Mouse (Mus musculus) layer of hippocampus, postnatal 14 days (tissue): ENCODE data around the gene Grip1. TPM values are rescaled to one million over a fixed set of nuclear protein-coding genes. Genes with fewer than 3 reads are reported as not detected.
"Not testable (repeated sequence)": the region's sequence is repeated elsewhere in the genome, so short reads cannot be mapped to it uniquely, and the experiment has no call there.

ENCODE experiments used
- DNase-seq, 2 experiments: peaks; one replicate each; pipeline ENCODE4 v3.0.0; 2021 to 2022; ENCODE audit warnings: low spot score in 2 of 2, mixed read lengths in 1 of 2
- total RNA-seq, 2 experiments: library from RNA; stranded (reverse); gene quantifications; 2 replicates each; pipeline ENCODE4 v1.2.3; 2021

Gene Grip1
- total RNA-seq, 2 experiments from 2014 or later, result 40.2 to 40.3 TPM

DNA sequence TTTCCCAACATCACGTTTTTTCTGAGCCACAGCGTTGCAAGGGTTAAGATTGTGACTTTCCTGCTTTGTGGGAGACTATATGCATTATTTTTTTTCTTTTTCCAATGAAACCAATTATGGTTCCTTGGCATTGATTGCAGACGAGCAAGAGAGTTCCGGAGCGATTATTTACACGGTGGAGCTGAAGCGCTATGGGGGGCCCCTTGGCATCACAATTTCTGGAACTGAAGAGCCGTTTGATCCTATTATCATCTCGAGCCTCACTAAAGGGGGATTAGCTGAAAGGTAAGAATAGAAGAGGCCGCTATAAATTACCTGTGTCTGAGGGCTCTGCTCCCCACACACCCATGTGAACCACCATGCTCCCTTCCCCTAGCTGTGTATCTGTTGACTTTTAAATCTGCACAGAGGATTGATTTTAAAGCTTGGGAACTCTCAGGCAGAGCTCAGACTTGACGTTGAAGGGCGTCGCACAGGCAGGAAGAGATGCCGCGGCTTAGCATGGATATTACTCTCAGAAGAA, 581.6 kb downstream of the Grip1 start:
- no peak for DNase-seq

DNA sequence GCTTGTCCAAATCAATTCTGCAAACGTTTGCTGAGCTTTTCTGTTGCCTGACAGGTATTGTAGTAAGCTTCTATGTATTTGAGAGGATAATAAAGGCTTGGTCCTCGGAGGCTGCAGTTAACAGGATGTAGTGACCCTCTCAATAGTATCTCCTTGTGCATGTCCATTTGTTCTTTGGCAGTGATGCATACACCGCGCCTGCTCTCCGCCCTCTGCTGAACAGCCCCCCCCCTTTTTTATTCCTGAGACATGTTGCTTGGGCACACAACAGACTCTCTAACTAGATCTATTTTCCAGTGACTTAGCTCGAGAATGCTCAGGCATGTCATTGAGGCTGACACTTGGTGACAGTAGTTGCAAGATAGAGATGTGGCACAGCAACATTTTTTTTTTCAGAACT, 582.2 kb downstream of the Grip1 start:
- no peak for DNase-seq

DNA sequence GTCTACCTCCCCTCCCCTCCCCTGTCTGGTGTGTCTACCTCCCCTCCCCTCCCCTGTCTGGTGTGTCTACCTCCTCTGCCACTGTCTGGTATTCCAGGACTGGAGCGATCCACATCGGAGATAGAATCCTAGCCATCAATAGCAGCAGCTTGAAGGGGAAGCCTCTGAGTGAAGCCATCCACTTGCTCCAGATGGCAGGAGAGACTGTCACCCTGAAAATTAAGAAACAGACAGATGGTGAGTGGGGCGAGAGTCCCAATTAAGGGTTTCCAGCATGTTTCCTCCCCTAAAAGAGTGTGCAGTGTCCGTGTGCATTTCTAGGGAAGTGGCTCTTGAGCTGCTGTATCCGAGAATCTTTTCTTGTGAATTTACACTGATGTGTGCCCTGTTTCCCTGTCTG, 584.6 kb downstream of the Grip1 start:
- peak; percentile 19 to 76 for DNase-seq

DNA sequence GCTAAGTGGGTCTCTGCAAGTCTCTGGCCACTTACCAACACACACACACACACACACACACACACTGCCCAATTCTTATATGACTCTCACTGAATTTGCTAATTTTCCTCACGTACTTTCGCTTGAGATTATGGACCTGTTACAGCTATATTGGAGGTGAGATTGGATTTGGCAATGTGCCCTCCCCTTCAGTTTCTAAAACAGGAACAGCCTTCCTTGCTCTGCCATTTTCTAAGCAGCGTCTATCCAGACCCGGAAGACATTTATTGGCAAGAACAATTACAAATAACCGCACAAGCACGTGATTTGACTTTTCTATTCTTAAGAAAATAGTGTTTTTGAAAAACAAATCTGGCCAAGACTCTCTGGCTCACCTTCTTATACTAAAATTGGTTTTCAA, 590.6 kb downstream of the Grip1 start:
- no peak for DNase-seq

DNA sequence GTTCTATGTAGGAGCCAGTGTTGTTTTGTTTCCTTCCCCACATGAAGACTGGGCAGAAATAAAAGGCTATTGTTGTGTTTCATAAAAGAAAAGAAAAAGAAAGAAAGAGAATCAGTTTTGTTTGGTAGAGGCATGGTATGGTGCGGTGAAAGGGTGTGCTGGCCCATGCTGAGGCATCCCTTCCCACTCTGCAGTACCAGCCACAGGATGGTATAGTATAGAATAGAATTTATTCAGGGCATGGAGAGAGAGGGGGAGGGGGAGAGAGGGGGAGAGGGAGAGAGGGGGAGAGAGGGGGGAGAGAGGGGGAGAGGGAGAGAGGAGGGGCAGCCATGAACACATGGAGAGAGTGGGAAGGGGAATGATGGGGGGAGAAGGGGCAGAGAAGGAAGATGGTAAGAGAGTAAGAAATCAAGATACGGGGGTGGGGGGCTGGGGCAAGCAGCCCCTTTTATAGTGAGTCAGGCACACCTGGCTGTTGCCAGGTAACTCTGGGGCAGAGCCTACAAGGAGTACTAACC, 591.1 kb downstream of the Grip1 start:
- no peak for DNase-seq

DNA sequence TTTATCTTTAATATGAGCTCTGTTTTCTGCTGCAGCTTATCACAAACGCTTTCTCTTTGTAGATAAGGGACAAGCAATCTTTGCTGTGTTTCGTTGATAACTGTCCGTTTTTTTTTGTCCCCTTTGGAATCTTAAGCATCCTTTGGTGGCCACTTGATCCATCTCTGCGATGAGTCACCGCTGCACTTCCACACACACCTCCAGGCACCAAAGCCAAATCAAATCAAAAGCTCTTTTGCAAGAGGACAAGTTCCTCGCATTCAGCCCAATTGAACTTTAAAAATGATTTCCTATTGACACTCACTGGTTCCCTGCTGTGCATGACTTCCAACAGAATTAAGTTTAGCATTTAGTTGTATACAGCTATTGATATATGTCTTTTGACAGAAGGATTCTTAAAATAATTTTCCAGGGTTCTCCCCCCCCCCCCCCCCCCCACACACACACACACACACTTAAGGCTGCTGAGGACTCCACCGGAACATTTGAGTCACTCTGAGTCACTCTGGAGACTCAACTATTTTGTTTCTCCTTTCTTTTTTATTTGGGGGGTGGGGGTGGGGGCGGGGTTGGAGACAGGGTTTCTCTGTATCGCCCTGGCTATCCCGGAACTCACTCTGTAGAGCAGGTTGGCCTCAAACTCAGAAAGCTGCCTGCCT, 607.1 kb downstream of the Grip1 start:
- no peak for DNase-seq

DNA sequence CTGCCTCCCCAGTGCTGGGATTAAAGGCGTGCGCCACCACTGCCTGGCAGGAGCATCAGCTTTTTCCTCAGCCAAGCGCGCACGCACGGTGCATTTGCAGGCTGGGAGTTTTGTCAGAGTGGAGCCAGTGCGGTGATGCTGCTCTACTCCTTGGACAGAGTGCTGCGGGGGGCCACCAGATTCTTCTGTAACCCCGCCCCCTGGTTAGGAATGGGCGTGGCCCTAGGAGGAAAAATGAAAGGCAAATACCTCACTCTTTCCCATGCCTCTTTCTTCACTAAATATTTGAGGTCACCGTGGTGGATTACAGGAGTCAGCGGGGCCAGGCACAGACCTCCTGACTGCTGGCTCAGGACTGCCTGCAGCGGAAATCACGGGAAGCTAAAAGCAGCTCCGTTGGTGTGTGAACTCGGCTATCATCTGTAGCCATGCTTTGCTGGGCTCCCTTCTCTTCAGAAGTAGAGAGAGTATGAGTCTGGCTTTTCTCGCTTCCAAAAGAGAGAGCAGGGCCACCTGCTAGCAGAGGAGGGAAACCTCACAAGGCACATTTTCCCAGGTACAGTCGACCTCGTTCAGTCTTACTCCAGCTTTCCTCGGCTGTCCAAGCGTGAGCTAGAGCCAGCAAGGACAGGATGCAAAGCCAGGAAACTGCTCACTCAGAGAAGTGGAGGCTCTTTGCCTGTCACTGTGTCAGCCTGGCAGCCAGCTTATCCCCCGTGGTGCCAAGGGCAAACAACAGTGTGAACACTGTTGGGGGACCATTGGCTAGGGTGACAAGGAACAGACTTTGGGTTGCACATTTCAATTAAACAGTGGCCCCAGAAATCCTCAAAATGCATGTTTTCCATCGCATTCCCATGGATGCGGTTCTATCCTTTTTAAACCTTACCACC, 607.9 kb downstream of the Grip1 start:
- no peak for DNase-seq

DNA sequence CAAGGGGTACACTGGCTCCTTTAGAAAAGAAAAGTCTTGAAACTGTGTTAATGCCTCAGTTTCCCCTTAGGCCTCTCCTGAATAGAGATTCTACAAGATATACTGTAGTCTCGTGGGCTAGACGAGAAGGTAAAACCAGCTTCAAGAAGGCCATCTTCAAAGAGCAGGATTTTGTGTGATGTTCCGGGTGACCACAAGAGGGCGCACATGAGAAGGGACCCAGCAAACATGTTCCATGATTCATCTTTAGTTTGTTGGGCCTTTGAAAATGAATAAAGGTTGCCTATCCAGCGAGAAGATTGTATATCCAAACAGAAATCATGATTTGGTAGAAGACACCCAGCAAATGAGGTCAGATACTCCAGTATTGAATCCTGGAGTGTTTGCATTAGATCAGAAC, 610.8 kb downstream of the Grip1 start:
- DNase-seq, result peak; percentile 36 to 41

DNA sequence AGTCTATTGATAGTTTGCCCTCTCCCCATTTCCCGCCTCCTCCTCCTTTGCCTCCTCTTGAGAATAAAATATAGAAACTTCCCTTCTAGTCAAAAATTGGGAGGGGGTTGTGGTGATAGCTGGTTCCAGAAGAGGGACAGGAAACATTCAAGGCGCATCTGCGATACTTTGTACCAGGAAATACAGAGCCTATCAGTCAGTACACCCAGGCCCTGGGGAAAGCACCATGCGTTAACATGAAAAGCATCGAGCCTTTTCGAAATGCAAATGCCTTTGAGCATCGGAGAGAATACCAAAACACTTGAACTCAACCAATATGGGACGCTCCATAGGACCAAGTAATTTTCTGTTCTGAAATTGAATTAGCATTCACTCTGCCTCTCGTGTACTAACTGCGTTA, 612.7 kb downstream of the Grip1 start:
- no peak for DNase-seq

DNA sequence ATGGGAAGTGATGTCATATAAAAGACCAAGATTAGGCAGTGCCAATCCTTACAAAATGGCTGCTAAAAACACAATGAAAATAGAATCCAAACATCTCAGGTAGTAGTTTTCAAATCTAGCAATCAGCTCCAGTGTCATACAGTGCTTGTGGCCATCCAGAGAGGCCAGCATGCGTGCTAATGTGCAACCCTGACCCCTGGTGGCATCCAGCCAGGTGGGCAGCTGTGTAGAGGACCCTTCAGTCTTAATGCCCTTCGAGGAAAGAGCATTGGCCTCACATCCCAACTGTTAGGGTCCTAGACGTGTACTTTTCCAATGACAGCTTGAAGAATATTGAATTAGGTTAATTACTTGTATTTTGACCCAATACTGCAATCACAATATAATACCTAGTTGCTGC, 624.2 kb downstream of the Grip1 start:
- DNase-seq, result no peak

DNA sequence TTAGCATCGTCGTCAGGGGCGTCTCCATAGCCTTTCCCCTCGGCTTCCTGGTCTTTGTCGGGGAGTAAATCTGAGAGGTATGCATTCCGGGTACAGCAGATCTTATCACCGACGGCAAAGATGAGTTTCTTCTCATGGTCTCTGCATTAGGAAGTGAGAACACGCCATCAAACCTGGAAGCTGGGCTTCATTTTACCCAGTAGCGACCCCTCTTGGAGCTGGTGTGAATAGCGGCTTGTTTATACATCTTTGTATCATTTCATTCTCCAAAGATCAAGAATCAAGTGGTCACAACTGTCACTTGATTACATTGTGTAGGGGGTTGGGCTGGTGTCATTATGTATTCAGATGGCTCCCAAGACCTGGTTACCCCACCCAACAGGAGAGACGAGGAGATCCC, 638.9 kb downstream of the Grip1 start:
- no peak for DNase-seq

DNA sequence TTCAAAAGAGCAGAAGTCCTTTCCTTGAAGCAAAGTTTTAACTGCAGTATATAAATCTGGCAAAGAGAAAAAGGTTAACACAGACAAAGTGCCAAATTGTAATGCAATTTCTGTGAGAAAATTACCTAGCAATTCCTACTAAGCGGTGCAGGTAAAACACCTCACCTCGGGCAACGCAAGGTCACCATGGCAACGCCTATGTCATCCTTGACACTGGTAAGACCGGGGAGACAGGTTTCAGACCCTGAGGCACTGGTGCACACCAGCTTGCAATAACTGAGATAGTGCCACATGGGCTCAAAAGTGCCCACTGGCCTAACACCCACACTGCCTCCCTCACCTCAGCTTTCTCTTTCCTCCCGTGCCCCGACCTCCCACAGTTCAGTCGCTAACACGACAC, 641.5 kb downstream of the Grip1 start:
- no peak for DNase-seq

DNA sequence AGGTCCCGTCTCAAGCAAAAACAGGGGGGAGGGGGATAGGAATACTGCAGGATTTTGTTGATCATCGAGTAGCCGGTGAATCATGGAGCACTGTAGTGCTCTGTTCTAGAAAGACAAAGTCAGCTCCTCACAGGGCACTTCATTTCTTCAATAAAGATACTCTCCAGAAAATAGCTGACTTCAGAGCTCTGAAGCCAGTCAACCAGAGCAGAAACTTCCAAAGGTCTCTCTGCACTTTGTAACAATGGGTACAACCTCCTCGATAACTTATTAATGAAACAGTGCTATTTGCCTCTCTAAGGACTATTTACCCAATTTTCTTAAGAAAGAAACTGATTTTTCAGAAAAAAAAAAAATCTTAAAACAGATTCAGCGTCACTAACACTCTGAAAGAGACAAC, 642.1 kb downstream of the Grip1 start:
- no peak for DNase-seq

DNA sequence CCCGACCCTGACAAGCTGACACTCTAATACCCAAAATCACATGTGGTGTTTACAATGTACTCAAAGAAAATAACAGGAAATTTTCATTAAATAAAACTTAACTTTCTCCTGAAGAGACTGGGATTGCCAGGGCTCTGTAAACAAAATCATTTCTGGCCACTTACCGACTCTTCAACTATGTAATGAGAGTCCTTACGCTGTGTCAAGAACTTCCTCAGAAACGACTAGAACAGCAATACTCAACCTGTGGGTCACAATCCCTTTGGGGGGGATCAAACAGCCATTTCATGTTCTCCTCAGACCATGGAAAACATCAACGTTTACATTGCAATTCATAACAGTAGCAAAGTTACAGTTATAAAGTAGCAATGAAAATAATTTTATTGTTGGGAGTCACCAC, 643.9 kb downstream of the Grip1 start:
- no peak for DNase-seq

DNA sequence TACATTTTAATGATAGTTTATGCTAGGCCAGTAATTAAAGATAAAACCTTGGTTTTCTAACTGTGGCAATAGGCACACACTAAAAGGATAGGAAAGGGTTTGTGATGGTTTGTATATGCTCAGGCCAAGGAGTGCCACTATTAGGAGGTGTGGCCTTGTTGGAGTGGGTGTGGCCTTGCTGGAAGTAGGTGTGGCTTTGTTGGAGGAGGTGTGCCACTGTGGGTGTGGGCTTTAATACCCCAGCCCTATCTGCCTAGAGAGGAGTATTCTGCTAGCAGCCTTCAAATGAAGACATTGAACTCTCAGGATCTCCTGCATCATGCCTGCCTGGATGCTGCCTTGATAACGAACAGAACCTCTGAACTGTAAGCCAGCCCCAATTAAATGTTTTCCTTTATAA, 647.2 kb downstream of the Grip1 start:
- DNase-seq, result no peak

DNA sequence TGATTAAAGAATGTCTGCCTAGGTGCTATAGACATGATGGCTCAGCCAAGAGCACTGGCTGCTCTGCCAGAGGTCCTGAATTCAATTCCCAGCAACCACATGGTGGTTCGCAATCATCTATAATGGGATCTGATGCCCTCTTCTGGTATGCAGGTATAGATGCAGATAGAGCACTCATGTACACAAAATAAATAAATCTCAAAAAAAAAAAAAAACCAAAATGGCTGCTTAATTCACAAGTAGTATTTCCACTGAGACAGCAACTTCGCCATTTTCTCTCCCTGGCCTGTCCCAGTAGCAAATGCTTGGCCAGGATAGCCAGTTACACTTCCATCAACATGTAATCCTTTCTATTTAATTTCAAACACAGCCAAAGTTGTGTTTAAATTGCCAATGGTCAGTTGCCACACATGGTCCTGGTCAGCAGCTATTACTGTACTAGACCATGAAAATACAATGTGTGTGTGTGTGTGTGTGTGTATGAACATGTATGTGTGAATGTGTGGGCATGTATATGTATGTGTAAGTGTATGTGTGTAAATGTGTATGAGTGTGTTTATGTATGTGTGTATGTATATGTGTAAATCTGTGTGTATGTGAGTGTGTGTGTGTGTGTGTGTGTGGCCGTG, 658.2 kb downstream of the Grip1 start:
- no peak for DNase-seq

DNA sequence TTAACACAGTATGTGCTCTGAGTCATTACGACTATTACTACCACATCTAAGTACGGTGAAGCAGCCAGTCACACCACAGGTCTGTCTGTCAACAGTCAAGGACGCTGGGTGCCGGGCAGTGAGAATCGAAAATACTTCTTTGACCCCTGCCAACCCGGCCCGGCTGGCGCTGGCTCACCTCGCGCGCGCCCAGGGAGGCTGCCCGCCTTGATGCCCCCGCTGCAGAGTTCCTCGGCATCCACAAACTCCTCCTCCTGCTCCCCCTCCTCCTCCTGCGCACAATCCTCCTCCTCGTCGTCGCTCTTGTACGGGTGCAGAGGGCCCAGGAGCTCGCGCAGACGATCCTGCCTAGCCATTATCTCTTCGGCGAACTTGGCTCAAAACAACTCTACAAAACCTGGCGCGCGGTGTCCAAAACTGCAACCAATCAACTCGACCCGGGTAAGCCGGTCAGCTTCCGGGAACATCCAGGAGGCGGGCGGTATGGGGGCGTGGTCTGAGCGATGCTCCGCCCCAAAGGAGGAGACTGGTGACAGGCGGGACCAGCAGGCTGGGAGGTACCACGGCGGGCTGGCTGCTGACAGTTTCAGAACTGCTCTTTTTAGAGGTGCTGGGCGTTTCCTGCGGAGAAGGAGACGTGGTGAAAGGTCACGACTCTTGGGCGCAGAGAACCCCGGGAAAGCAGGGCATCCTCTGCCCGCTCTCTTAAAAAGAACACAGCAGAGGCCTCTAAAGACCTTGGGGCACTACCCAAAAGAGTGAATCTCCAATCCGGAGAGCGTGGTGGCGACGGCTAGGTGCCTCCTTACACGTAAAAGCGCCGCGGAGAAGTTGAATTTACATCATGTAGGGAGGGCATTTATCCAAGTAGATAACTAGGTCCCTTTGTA, 659.1 kb downstream of the Grip1 start, which contains the start of gene Helb:
TSS of gene Helb (minus strand) at position 481 of the 890 bp plus-strand sequence.
- DNase-seq, result peak; percentile 94 to 95

DNA sequence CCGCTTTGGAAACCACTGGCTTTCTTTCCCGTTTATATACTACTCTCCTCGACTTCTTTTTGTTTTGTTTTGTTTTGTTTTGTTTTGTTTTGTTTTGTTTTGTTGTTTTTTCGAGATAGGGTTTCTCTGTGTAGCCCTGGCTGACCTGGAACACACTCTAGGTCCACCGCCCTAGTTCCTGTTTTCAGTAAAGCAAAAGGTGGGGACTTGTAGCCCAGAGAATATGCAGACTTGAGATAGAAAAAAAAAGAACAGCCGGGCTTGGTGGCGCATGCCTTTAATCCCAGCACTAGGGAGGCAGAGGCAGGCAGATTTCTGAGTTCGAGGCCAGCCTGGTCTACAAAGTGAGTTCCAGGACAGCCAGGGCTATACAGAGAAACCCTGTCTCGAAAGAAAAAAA, 659.9 kb downstream of the Grip1 start:
- DNase-seq, result not testable (repeated sequence)

DNA sequence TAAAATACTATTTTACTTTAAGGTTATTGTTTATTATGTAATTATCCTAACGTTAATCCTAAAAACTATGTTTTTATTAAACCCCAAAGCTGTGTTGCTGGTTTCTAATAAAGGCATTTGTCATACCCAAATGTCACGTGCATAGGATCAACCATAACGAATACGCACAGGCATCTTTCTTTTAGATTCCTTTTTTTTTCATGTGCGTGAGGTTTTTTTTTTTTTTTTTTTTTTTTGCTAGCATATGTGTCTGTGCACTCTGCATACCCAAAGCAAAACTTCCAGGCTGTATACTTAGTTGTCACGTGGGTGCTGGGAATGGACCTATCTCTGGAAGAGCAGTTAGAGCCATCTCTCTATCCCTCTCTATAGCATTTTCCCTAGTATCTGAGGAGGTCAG, 660.4 kb downstream of the Grip1 start:
- DNase-seq, result no peak

DNA sequence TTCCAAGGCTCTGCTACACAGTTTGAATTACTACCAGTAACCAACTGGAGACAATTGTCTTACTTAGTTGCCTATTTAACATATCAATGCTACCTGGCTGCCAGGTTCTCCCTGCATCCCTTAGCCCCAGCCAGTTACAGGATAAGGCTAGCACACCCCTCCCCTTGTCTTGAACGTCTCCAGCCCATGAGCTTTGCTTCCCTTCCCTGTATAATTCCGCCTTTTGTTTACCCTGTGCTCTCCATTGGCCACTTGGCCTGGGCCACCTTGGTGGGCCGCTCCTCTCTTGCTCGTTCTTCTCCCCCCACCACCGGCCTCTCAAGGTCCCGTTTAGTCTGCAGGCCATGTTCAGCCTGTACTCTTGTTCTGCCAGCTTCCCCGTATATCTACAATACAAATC, 660.9 kb downstream of the Grip1 start:
- no peak for DNase-seq

DNA sequence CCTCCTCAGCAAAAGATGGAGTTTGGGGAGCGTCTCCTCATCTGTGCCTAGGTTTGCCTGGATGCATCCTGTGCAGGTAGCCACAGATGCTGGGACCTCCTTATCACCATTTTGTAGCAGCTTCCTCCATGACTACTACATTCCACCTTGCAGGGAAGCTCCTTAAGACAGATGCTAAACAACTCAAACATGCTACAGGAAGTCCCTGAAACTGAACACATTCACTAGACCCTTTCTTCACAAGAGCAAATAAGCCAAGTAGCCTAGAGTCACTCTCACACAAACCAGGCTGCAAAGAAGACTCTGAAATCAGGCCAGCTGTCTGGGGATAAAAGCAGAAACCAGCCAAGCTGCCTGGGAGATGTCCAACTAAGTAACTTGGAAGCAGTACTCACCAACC, 661.6 kb downstream of the Grip1 start:
- no peak for DNase-seq
